Mouse (Mus musculus) midbrain, embryonic 10.5 days (tissue): Measurements from ENCODE around the gene Gm47289. TPM values are rescaled to one million over a fixed set of nuclear protein-coding genes. Genes with fewer than 3 reads are reported as not detected.

Experiments used
- DNase-seq: peaks from one replicate; pipeline ENCODE4 v3.0.0-alpha.2; 2017; ENCODE audit warnings: low spot score
- H3K27ac ChIP-seq: fragments of 300-500 bp; sonication (generic); replicated peaks from 2 replicates; pipeline ENCODE4 v1.5.1; 2016; ENCODE audit warnings: mild to moderate bottlenecking
- H3K27me3 ChIP-seq: fragments of 300-500 bp; sonication (generic); 2 replicates; pipeline ENCODE4 v1.6.1; 2016; ENCODE audit warnings: low read depth, mild to moderate bottlenecking; ENCODE audit not compliant: poor library complexity, severe bottlenecking
- H3K36me3 ChIP-seq: fragments of 300-500 bp; sonication (generic); 2 replicates; pipeline ENCODE4 v1.6.1; 2016; ENCODE audit warnings: mild to moderate bottlenecking, moderate library complexity
- H3K4me1 ChIP-seq: fragments of 300-500 bp; sonication (generic); 2 replicates; pipeline ENCODE4 v1.6.1; 2016
- H3K4me3 ChIP-seq: fragments of 300-500 bp; sonication (generic); 2 replicates; pipeline ENCODE4 v1.5.1; 2016; ENCODE audit warnings: mild to moderate bottlenecking, moderate library complexity
- H3K9me3 ChIP-seq: fragments of 300-500 bp; sonication (generic); replicated peaks from 2 replicates; pipeline ENCODE4 v1.6.1; 2016; ENCODE audit warnings: mild to moderate bottlenecking
- WGBS: fragments of 180-500 bp; shearing (Covaris S2); methylation state at CpG from one replicate; pipeline ENCODE4 v1.1.7; 2016; 5-methylcytosine and 5-hydroxymethylcytosine counted together
- polyA plus RNA-seq: library from polyadenylated mRNA; unstranded; fragments of >200 nt; fragmentation: Nextera tagmentation; extraction: Ambion mirVana; gene quantifications from 2 replicates; pipeline ENCODE4 v1.2.1, GENCODE M21; 2016

Gm47289 gene
- polyA plus RNA-seq, 1 experiment from 2014 or later = not detected

DNA sequence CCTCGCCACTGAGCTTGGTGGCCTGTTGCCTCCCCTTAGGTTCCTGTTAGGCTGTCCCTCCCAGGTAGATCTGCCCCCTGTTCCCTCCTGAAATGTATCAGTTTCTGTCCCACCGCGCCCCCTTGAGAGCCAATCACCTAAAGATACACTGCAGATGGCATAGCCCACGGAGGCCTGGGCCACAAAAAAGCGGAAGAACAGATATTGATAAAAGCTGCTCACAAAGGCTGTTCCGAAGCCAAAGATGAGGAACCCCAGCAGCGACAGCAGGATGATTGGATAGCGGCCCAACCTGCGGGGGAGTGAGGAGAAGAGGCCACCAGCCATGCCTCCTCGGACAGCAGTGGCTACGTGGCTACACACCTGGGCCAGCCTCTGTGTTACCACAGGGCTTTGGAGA is 20.3 kb downstream of the Gm47289 start:
- 91% methylated on average over 11 of the region's 11 CpGs for WGBS
- Histone ChIP-seq H3K4me1 (peaks cover 3% of the 10 kb centered on the region; the same call in 1 of the 2 replicates), H3K27ac (no peak overlapping the region), H3K27me3 (no peaks in the 10 kb centered on the region), H3K36me3 (no peaks in the 10 kb centered on the region), H3K9me3 (no peaks in the 10 kb centered on the region), H3K4me3 (no peak overlapping the region)
- DNase-seq = no peak

DNA sequence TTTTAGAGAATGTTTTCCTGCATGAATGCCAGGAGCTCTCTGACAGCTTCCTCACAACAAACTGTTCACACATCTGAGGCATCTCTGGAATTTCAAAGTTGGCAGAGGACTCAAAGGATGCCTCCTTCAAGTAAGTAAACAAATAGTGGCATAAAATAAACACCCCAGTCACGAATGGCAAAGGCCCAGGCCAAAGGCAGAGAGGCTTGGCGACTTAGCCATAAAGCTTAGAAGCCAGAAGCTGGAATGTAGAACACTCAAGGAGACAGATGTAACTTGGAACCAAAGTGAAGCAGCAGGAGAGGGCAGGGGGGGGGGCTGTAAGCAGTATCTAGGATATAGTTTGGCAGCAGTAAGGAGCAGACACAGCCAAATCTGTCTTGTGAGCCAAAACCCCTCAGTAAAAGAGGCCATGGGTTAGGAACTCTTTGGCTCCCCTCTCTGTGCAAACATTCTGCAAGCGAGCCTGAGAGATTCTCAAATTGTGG is 22.3 kb downstream of the Gm47289 start:
- 65% methylated on average over 3 of the region's 3 CpGs for WGBS
- H3K9me3 ChIP-seq = no peaks in the 10 kb centered on the region
- no peaks in the 10 kb centered on the region for H3K36me3 ChIP-seq
- no peak overlapping the region for H3K4me3 ChIP-seq
- no peak for DNase-seq
- no peaks in the 10 kb centered on the region for H3K27me3 ChIP-seq
- no peak overlapping the region for H3K27ac ChIP-seq
- H3K4me1 ChIP-seq = peaks cover 3% of the 10 kb centered on the region; the same call in 1 of the 2 replicates

DNA sequence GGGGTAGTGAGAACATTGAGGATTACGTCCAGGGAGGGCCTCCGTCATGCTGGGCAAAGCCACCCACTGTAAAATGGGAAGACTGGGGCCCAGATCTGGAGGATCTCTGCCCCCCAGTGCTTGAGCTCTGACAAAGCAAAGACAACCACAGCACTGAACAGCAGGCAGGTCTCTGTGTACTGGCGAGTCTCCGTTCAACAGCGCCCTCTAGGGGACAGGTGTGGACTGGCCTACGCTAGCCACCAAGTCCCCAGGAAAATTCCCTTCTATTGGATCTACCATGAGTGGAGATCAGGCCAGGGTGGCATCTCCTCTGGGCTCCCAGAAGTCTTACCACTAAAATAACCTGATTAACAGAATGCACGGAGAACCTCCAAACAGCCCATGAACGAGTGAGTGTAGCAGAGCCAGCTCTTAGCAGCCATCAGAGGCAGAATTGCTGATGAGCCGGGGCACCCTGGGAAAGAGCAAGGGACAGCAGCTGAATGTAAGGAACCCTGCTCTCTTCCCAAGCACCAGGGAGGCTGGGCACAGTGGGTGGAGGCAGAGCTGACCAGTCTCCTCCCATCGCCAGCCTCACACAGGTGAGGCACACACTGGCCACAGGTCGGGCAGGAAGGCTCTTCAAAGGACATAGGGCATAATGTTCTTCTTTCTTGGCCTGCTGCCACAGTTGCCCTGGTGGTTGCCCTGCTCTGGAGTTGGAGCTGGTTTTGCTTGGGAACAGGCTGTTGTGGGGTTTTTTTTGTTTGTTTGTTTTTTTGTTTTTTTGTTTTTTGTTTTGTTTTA is 33.4 kb downstream of the Gm47289 start:
- no peak overlapping the region for H3K4me3 ChIP-seq
- H3K9me3 ChIP-seq = no peaks in the 10 kb centered on the region
- WGBS = 35% methylated on average over 11 of the region's 11 CpGs
- peak; percentile 22 for DNase-seq
- H3K27ac ChIP-seq = no peak overlapping the region
- no peaks in the 10 kb centered on the region for H3K36me3 ChIP-seq
- no peaks in the 10 kb centered on the region for H3K4me1 ChIP-seq
- no peaks in the 10 kb centered on the region for H3K27me3 ChIP-seq

DNA sequence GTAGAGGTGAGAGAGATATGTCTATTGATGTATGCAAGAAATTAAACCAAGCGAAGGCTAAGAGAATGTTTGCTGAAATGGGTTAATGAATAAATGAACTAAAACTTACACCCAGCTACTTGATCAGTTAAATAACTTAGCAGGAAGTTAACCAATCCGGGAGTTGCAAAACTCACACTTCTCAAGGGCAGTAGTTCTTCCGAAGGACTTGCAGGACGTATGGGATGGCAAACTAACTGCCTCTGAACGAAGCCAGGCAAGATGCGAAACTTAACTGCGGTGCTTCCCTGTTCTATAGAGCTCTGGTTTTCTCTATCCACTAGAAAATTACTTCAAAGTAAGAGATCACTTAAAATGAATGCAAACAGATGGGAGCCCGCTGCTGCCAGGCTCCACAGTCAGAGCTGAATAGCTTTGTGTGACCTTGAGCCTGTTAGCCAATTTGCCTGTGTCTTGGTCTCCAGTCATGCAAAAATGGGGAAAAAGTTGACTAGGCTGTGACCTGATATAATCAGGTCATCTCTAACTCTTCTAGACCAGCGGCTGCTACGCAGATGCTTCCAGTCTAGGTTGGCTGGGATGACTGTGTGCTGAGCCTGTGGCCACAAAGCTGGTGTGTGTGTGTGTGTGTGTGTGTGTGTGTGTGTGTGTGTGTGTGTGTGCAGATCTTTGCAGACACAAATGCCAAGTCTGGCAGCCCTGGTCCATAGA is 40.3 kb downstream of the Gm47289 start:
- H3K4me3 ChIP-seq = no peak overlapping the region
- H3K9me3 ChIP-seq = peaks cover 7% of the 10 kb centered on the region; the same call in 1 of the 2 replicates
- H3K27me3 ChIP-seq = no peaks in the 10 kb centered on the region
- WGBS = 89% methylated on average over 10 of the region's 10 CpGs
- H3K36me3 ChIP-seq = no peaks in the 10 kb centered on the region
- H3K27ac ChIP-seq = no peak overlapping the region
- H3K4me1 ChIP-seq = no peaks in the 10 kb centered on the region; the same call in 1 of the 2 replicates
- DNase-seq = no peak

DNA sequence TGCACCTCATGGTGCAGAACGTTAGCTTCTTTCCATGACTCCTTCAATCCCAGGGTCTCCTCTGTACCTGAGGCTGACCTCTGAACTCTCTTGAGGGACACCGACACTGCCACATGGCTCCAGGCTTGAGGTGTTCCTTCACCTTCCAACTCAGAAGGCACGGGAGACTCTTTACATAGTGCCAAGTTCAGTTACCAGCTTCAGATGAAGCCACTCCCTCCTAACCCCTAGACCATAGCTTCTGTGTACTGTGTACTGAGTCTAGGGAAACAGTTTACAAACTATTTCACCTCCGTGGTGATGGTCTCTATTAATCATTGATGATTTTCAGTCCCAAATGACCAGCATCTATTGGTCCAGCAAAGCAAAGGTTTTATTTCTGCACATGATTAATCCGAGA is 42.7 kb downstream of the Gm47289 start:
- 92% methylated on average over 5 of the region's 5 CpGs for WGBS
- no peak for DNase-seq
- Histone ChIP-seq H3K27ac (no peak overlapping the region), H3K4me1 (no peaks in the 10 kb centered on the region; the same call in 1 of the 2 replicates), H3K4me3 (no peak overlapping the region), H3K27me3 (no peaks in the 10 kb centered on the region), H3K36me3 (no peaks in the 10 kb centered on the region), H3K9me3 (peaks cover 17% of the 10 kb centered on the region; the same call in 1 of the 2 replicates)

DNA sequence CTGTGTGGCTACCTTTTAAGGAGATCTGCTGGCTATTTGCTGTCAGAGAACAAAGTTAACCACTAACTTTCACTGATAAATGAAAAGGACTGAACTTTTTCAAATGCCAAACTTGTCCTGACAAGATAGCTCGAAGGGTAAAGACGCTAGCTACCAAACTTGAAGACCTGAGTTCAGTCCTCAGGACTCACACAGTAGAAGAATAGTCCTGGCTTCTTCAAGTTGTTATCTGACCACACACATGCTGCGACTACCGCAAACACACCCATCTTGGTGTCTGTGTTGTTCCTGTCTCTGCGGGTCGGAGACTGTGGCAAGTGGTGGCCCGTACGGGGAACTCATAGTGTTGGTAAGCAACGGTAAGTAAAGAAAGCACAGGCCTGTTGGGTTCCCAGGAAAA is 44.7 kb downstream of the Gm47289 start:
- peaks cover 17% of the 10 kb centered on the region; the same call in 1 of the 2 replicates for H3K9me3 ChIP-seq
- H3K27me3 ChIP-seq = no peaks in the 10 kb centered on the region
- H3K4me1 ChIP-seq = no peaks in the 10 kb centered on the region; the same call in 1 of the 2 replicates
- no peak overlapping the region for H3K27ac ChIP-seq
- no peak for DNase-seq
- no peak overlapping the region for H3K4me3 ChIP-seq
- WGBS = 95% methylated on average over 9 of the region's 9 CpGs
- no peaks in the 10 kb centered on the region for H3K36me3 ChIP-seq

GRCm38 (mm10) chr9:119205756-119206155 is 46.8 kb downstream of the Gm47289 start:
- 90% methylated on average over 5 of the region's 5 CpGs for WGBS

GRCm38 (mm10) chr9:119206666-119207065 is 47.7 kb downstream of the Gm47289 start:
- Histone ChIP-seq H3K27ac (no peak overlapping the region), H3K4me3 (no peak overlapping the region), H3K4me1 (no peaks in the 10 kb centered on the region), H3K9me3 (peaks cover 17% of the 10 kb centered on the region; the same call in 1 of the 2 replicates), H3K27me3 (no peaks in the 10 kb centered on the region), H3K36me3 (no peaks in the 10 kb centered on the region)
- DNase-seq = no peak
- 93% methylated on average over 2 of the region's 2 CpGs for WGBS

More at GRCm38 (mm10) chr9:119205756-119206155, 46.8 kb downstream of the Gm47289 start:
- Histone ChIP-seq H3K9me3 (peaks cover 17% of the 10 kb centered on the region; the same call in 1 of the 2 replicates), H3K4me3 (no peak overlapping the region), H3K27ac (no peak overlapping the region), H3K4me1 (no peaks in the 10 kb centered on the region), H3K27me3 (no peaks in the 10 kb centered on the region), H3K36me3 (no peaks in the 10 kb centered on the region)
- DNase-seq = no peak

DNA sequence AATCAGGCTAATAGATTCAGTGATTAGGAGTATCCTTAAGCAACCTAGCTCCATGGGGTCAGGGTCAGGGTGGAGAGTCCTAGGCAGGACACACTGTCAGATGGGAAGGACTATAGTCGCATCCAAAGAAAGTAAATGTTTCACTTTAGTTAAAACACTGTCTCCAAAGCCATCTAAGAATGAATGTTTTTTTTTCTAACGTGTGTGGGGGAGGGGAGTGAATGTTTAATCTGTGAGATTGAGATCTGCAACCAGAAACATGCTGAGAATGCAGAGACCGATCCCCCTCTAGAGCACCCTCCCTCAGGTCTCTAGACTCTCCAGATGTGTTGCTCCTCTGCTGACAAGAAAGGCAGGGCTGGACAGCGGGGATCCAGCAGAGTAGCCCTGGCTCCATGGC is 48.2 kb downstream of the Gm47289 start:
- Histone ChIP-seq H3K27me3 (no peaks in the 10 kb centered on the region), H3K36me3 (no peaks in the 10 kb centered on the region), H3K27ac (no peak overlapping the region), H3K9me3 (peaks cover 17% of the 10 kb centered on the region; the same call in 1 of the 2 replicates), H3K4me1 (no peaks in the 10 kb centered on the region), H3K4me3 (no peak overlapping the region)
- WGBS = 81% methylated on average over 4 of the region's 4 CpGs
- no peak for DNase-seq

DNA sequence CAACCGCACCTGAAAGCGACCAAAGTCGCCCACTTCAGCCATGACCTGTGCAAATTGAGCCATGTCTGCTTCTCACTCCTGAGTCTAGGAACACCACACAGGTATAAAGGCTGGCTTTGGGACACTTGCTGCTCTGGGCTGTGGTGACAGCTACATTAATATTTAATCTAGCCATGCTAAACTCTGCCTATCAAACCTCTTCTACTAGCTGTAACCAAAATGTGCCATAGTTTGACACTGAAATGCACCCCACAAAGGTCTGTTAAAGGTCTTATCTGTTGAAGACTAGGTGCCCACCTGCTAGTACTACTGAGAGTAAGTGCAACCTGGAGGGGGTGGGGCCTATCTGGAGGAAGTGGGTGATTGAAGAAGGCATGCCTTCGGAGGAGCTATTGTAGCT is 50.0 kb downstream of the Gm47289 start, which contains the start of gene Slc22a13:
TSS of gene Slc22a13 (minus strand) at position 101 of the 400 bp plus-strand sequence.
- 95% methylated on average over 4 of the region's 4 CpGs for WGBS
- no peaks in the 10 kb centered on the region for H3K36me3 ChIP-seq
- H3K27ac ChIP-seq = no peak within 1 kb of the TSS
- peaks cover 13% of the 10 kb centered on the region; the same call in 1 of the 2 replicates for H3K9me3 ChIP-seq
- no peaks in the 10 kb centered on the region for H3K27me3 ChIP-seq
- no peak within 1 kb of the TSS for H3K4me3 ChIP-seq
- no peaks in the 10 kb centered on the region for H3K4me1 ChIP-seq
- no peak for DNase-seq
